Mouse (Mus musculus) liver, embryonic 14.5 days (tissue): ENCODE results near the gene Itpripl2. TPM values are rescaled to one million over a fixed set of nuclear protein-coding genes. Genes with fewer than 3 reads are reported as not detected.

Experiments used
- ATAC-seq: fragments of 200-750 bp; cut with Nextera tagmentation; 2 replicates; pipeline ENCODE4 v1.8.0; 2017; ENCODE audit warnings: moderate number of reproducible peaks, mild to moderate bottlenecking, moderate library complexity; ENCODE audit not compliant: insufficient read depth
- DNase-seq, 3 experiments: peaks; one replicate each; pipeline ENCODE4 v3.0.0-alpha.2; 2012 to 2013; ENCODE audit warnings: low read depth in 3 of 3, low spot score in 3 of 3
- H3K27ac ChIP-seq: fragments of 300-500 bp; sonication (generic); 2 replicates; pipeline ENCODE4 v1.5.1; 2014; ENCODE audit warnings: moderate library complexity, mild to moderate bottlenecking, control low read depth, inconsistent platforms
- H3K27me3 ChIP-seq: fragments of 300-500 bp; sonication (generic); 2 replicates; pipeline ENCODE4 v1.6.1; 2014; ENCODE audit warnings: mild to moderate bottlenecking, low read length, moderate library complexity; ENCODE audit not compliant: control insufficient read depth, insufficient read depth
- H3K36me3 ChIP-seq: fragments of 300-500 bp; sonication (generic); replicated peaks from 2 replicates; pipeline ENCODE4 v1.6.1; 2014; ENCODE audit warnings: low read depth; ENCODE audit not compliant: control insufficient read depth, insufficient read depth
- H3K4me1 ChIP-seq, 2 experiments: fragments of 200-500 bp in 1 of 2; fragments of 300-500 bp in 1 of 2; sonication (generic) in 1 of 2; replicated peaks; 2 replicates each; pipeline ENCODE4 v1.6.1; 2012 to 2014; ENCODE audit warnings: antibody characterized with exemption in 1 of 2, inconsistent platforms in 1 of 2, low read length in 1 of 2; ENCODE audit not compliant: control insufficient read depth in 2 of 2, insufficient read depth in 2 of 2
- H3K4me2 ChIP-seq: fragments of 300-500 bp; sonication (generic); 2 replicates; pipeline ENCODE4 v1.6.1; 2014; ENCODE audit warnings: low read depth, mild to moderate bottlenecking, control low read depth, moderate library complexity
- H3K4me3 ChIP-seq, 2 experiments: fragments of 200-500 bp in 1 of 2; fragments of 300-500 bp in 1 of 2; sonication (generic) in 1 of 2; 2 replicates each; pipeline ENCODE4 v1.5.1; 2012 to 2014; ENCODE audit warnings: low read depth in 2 of 2, low read length in 2 of 2, mild to moderate bottlenecking in 2 of 2, control low read depth in 1 of 2, inconsistent platforms in 1 of 2, moderate library complexity in 1 of 2; ENCODE audit not compliant: insufficient read depth in 1 of 2
- H3K9ac ChIP-seq: fragments of 300-500 bp; sonication (generic); replicated peaks from 2 replicates; pipeline ENCODE4 v1.6.1; 2014; ENCODE audit warnings: mild to moderate bottlenecking, control low read depth, moderate library complexity
- H3K9me3 ChIP-seq: fragments of 300-500 bp; sonication (generic); 2 replicates; pipeline ENCODE4 v1.6.1; 2016; ENCODE audit warnings: low read length, mixed read lengths; ENCODE audit not compliant: control insufficient read depth
- CTCF ChIP-seq: IDR thresholded peaks from 2 replicates; pipeline ENCODE4 v1.5.1; 2016; ENCODE audit warnings: antibody characterized with exemption, low read depth, control low read depth
- EP300 ChIP-seq: IDR thresholded peaks from 2 replicates; pipeline ENCODE4 v1.6.1; 2016; ENCODE audit warnings: antibody characterized with exemption, low read depth
- WGBS: fragments of 180-500 bp; shearing (Covaris S2); extraction: QIAGEN DNeasy Blood & Tissue Kit; methylation state at CpG from one replicate; pipeline ENCODE4 v1.1.7; 2014; ENCODE audit not compliant: insufficient replicate concordance; 5-methylcytosine and 5-hydroxymethylcytosine counted together
- polyA plus RNA-seq, 2 experiments: library from polyadenylated mRNA; depleted of rRNA in 1 of 2; stranded (reverse) in 1 of 2; unstranded in 1 of 2; fragments of >200 nt; fragmentation: Nextera tagmentation in 1 of 2; extraction: Ambion mirVana in 1 of 2; gene quantifications; 2 replicates each; pipeline versions ENCODE4 v1.2.1 to v1.2.3; 2012 to 2014

Gene Itpripl2
- polyA plus RNA-seq, 2 experiments: 0.43 to 1.5 TPM

- H3K4me3 ChIP-seq: no peak overlapping the region
- H3K4me1 ChIP-seq: peaks cover 0 to 4% of the 10 kb centered on the region in 2 experiments; a peak in 1 of 4 replicates
- WGBS: 67% methylated on average over 9 of the region's 9 CpGs
- TF ChIP-seq EP300 (no peak), CTCF (no peak)
- H3K36me3 ChIP-seq: no peaks in the 10 kb centered on the region
- H3K4me2 ChIP-seq: no peak overlapping the region
- ATAC-seq: no peak
- no peaks in the 10 kb centered on the region for H3K27me3 ChIP-seq
- no peak for DNase-seq
- no peak overlapping the region for H3K9ac ChIP-seq
- no peak overlapping the region for H3K27ac ChIP-seq
- H3K9me3 ChIP-seq: no peaks in the 10 kb centered on the region
Measured at GRCm38 (mm10) chr7:118480160-118480709, 11.5 kb downstream of the Itpripl2 start.

- WGBS: 39% methylated on average over 3 of the region's 3 CpGs
- Histone ChIP-seq H3K27me3 (no peaks in the 10 kb centered on the region), H3K9ac (no peak overlapping the region), H3K4me3 (no peak overlapping the region), H3K4me2 (no peak overlapping the region), H3K9me3 (no peaks in the 10 kb centered on the region), H3K4me1 (peaks cover 0 to 4% of the 10 kb centered on the region in 2 experiments; a peak in 1 of 4 replicates), H3K27ac (no peak overlapping the region), H3K36me3 (no peaks in the 10 kb centered on the region)
- no peak for DNase-seq
- no peak for ATAC-seq
- no peak for TF ChIP-seq CTCF
- TF ChIP-seq EP300: no peak
Measured at GRCm38 (mm10) chr7:118478835-118479312, 12.9 kb downstream of the Itpripl2 start.

GRCm38 (mm10) chr7:118476428-118476827 lies 15.3 kb downstream of the Itpripl2 start:
- no peak for TF ChIP-seq EP300
- no peak for TF ChIP-seq CTCF
- no peaks in the 10 kb centered on the region for H3K9me3 ChIP-seq
- no peak overlapping the region for H3K4me2 ChIP-seq
- H3K27me3 ChIP-seq: no peaks in the 10 kb centered on the region
- ATAC-seq (no peak), DNase-seq (no peak)
- H3K4me1 ChIP-seq: 0 out of 4 replicates have a peak, but pooled peaks cover 0 to 2% of the 10 kb centered on the region in 2 experiments
- no peak overlapping the region for H3K9ac ChIP-seq
- WGBS: 55% methylated on average over 5 of the region's 5 CpGs
- H3K4me3 ChIP-seq: no peak overlapping the region
- no peak overlapping the region for H3K27ac ChIP-seq
- no peaks in the 10 kb centered on the region for H3K36me3 ChIP-seq

- H3K4me1 ChIP-seq: peaks cover 0 to under 1% of the 10 kb centered on the region in 2 experiments; a peak in 2 of 4 replicates
- no peaks in the 10 kb centered on the region for H3K36me3 ChIP-seq
- ATAC-seq: no peak
- no peak for DNase-seq
- 65% methylated on average over 7 of the region's 7 CpGs for WGBS
- H3K27me3 ChIP-seq: no peaks in the 10 kb centered on the region
- no peaks in the 10 kb centered on the region for H3K9me3 ChIP-seq
- H3K4me2 ChIP-seq: no peak overlapping the region
- no peak overlapping the region for H3K27ac ChIP-seq
- H3K9ac ChIP-seq: no peak overlapping the region
- H3K4me3 ChIP-seq: no peak overlapping the region
- TF ChIP-seq EP300: no peak
- TF ChIP-seq CTCF: no peak
Measured at GRCm38 (mm10) chr7:118475008-118475705, 16.6 kb downstream of the Itpripl2 start.

- Histone ChIP-seq H3K27ac (no peak overlapping the region), H3K9ac (no peak overlapping the region), H3K4me3 (no peak overlapping the region), H3K4me1 (peaks cover 0 to 4% of the 10 kb centered on the region in 2 experiments; a peak in 2 of 4 replicates), H3K36me3 (no peaks in the 10 kb centered on the region), H3K4me2 (no peak overlapping the region), H3K27me3 (no peaks in the 10 kb centered on the region), H3K9me3 (no peaks in the 10 kb centered on the region)
- WGBS: 74% methylated on average over 1 of the region's 1 CpGs
- DNase-seq: no peak
- ATAC-seq: no peak
- TF ChIP-seq EP300 (no peak), CTCF (no peak)
Measured at GRCm38 (mm10) chr7:118472886-118473285, 18.9 kb downstream of the Itpripl2 start.
